ENCODE assay signal across 9 mouse cellular contexts in the genomic region with DNA sequence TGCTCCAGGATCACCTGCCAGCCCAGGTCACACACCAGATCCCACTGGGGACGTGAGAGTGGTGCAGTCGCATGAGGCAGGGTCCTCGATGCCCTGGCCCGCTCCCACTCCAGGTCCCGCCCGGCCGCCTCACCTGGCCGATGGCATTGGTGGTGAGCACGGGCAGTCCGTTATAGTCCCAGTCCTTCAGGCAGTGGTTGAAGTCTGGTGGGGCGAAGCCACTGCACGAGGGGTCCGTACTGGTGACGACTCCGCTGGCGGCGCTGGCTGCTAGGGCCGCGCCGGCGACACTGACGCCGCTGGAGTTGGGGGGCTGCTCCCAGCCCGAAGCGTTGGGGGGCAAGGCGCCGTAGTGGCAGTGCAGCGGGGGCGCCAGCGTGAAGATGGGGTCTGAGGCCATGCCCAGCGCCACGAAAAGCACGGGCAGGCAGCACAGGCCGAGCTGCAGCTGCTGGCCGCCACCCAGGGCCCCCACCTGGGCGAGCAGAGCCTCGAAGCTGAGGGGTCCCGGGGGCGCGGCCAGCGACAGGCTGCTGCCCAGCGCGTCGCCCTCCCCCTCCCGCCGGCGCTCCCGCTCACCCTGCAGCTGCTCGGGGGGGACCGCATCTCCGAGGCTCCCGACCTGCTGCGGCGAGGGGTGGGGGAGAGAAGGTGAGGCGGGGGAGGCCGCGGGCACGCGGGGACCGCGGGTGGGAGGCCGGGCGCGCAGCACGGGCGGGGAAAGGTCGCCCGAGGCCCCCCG. TPM values are rescaled to one million over a fixed set of nuclear protein-coding genes. Genes with fewer than 3 reads are reported as not detected.
DNase-seq lines count a peak whose midpoint lies in the region; ATAC-seq and TF ChIP-seq lines count a peak whose summit lies in the region.
"Had no signal": no experiment of that assay in that cellular context is flagged by ENCODE, and none has a peak within 500 bp of the region (broad histone marks: within the 10 kb centered on the region; RNA-seq: fewer than 3 reads in every experiment).

No protein-coding gene starts in this region.

- peak overlapping the region; percentile 77 for H3K4me3 ChIP-seq in heart, embryonic 13.5 days
- peak overlapping the region; percentile 89 to 90 for H3K4me3 ChIP-seq in ES-E14 (ENCODE audit: insufficient read depth in 1 of 2, low read depth in 1 of 2, low read length in 2 of 2, poor library complexity in 1 of 2, severe bottlenecking in 1 of 2)
- peak overlapping the region; percentile 95 for H3K4me3 ChIP-seq in cortical plate, adult 2 months (ENCODE audit: insufficient read depth, low read length)
- H3K4me3 ChIP-seq in hindbrain, embryonic 15.5 days = peak overlapping the region; percentile 93
- peak overlapping the region; percentile 94 for H3K4me3 ChIP-seq in midbrain, postnatal 0 days (ENCODE audit: low read depth, low read length)

- peak overlapping the region; percentile 91 for H3K9ac ChIP-seq in heart, embryonic 13.5 days
- peak overlapping the region; percentile 72 for H3K9ac ChIP-seq in ES-E14 (ENCODE audit: insufficient read depth, low read depth, low read length, poor library complexity, severe bottlenecking)
- H3K9ac ChIP-seq in hindbrain, embryonic 15.5 days = peak overlapping the region; percentile 98
- H3K9ac ChIP-seq in midbrain, postnatal 0 days (replicated peaks; ENCODE audit: low read length, poor library complexity, severe bottlenecking) = peak overlapping the region; percentile 98

- H3K4me2 ChIP-seq in heart, embryonic 13.5 days = peak overlapping the region; percentile 94
- H3K4me2 ChIP-seq in hindbrain, embryonic 15.5 days = peak overlapping the region; percentile 89
- H3K4me2 ChIP-seq in midbrain, postnatal 0 days (ENCODE audit: low read depth, low read length, poor library complexity, severe bottlenecking) = peak overlapping the region; percentile 96

- peak; percentile 18; the same call in 1 of the 2 replicates for ATAC-seq in heart, embryonic 13.5 days (ENCODE audit: extremely low read depth, insufficient number of reproducible peaks, low FRiP score, low TSS enrichment)
- ATAC-seq in hindbrain, embryonic 15.5 days (ENCODE audit: low FRiP score, low read depth) = peak; percentile 62
- ATAC-seq in midbrain, postnatal 0 days (ENCODE audit: low FRiP score) = peak; percentile 78

- no peaks in the 10 kb centered on the region for H3K9me3 ChIP-seq in heart, embryonic 13.5 days
- no peaks in the 10 kb centered on the region; the same call in 1 of the 2 replicates for H3K9me3 ChIP-seq in ES-E14 (ENCODE audit: control insufficient read depth, insufficient read depth, low read depth, low read length)
- H3K9me3 ChIP-seq in hindbrain, embryonic 15.5 days = no peaks in the 10 kb centered on the region
- H3K9me3 ChIP-seq in midbrain, postnatal 0 days (ENCODE audit: low read length) = no peaks in the 10 kb centered on the region

- H3K4me1 ChIP-seq in heart, embryonic 13.5 days = peaks cover 29% of the 10 kb centered on the region
- H3K4me1 ChIP-seq in ES-E14 (ENCODE audit: control insufficient read depth in 2 of 2, insufficient read depth in 2 of 2, low read length in 2 of 2, poor library complexity in 1 of 2) = peaks cover 0 to 8% of the 10 kb centered on the region in 2 experiments; a peak in 2 of 4 replicates
- peaks cover 12% of the 10 kb centered on the region for H3K4me1 ChIP-seq in cortical plate, adult 2 months (ENCODE audit: control insufficient read depth, insufficient read depth, low read length)
- peaks cover 45% of the 10 kb centered on the region for H3K4me1 ChIP-seq in hindbrain, embryonic 15.5 days (replicated peaks)
- H3K4me1 ChIP-seq in midbrain, postnatal 0 days (ENCODE audit: insufficient read depth, low read length) = 0 out of 2 replicates have a peak, but pooled peaks cover 4% of the 10 kb centered on the region

- 2% methylated on average over 59 of the region's 69 CpGs for WGBS in heart, embryonic 13.5 days
- WGBS in hindbrain, embryonic 15.5 days = 1% methylated on average over 62 of the region's 69 CpGs
- 2% methylated on average over 31 of the region's 69 CpGs for WGBS in midbrain, postnatal 0 days

- TF ChIP-seq CTCF in cortical plate, adult 2 months (IDR thresholded peaks at IDR 0.05; ENCODE audit: extremely low read depth, insufficient read depth, low read length) = no peak
- TF ChIP-seq CTCF in midbrain, postnatal 0 days (IDR thresholded peaks at IDR 0.05) = no peak

- peak overlapping the region; percentile 74 for H3K27ac ChIP-seq in heart, embryonic 13.5 days (replicated peaks)
- no peak overlapping the region for H3K27ac ChIP-seq in ES-E14 (ENCODE audit: insufficient read depth, low read depth, low read length, poor library complexity, severe bottlenecking)
- H3K27ac ChIP-seq in cortical plate, adult 2 months (ENCODE audit: insufficient read depth, low read length) = peak overlapping the region; percentile 88
- peak overlapping the region; percentile 96 for H3K27ac ChIP-seq in hindbrain, embryonic 15.5 days (replicated peaks)
- H3K27ac ChIP-seq in midbrain, postnatal 0 days (ENCODE audit: low read depth, low read length) = peak overlapping the region; percentile 97

- in situ Hi-C loops in ES-E14 (cut with MboI; ENCODE audit: low sequenced_read_pairs in 2 of 2, unreplicated experiment in 2 of 2) = no loop called here

- no peak for TF ChIP-seq POLR2A in cortical plate, adult 2 months (IDR thresholded peaks at IDR 0.05; ENCODE audit: extremely low read depth, insufficient read depth, low read length)

- H3K27me3 ChIP-seq in heart, embryonic 13.5 days (replicated peaks) = peaks cover 4% of the 10 kb centered on the region; the same call in 1 of the 2 replicates
- no peaks in the 10 kb centered on the region for H3K27me3 ChIP-seq in hindbrain, embryonic 15.5 days
- H3K27me3 ChIP-seq in midbrain, postnatal 0 days (ENCODE audit: insufficient read depth, low read length) = no peaks in the 10 kb centered on the region

- no peak for DNase-seq in heart, postnatal 4 days
- DNase-seq in ES-E14 (ENCODE audit: low read depth, low spot score) = no peak
- DNase-seq in midbrain, postnatal 0 days (ENCODE audit: low spot score) = peak; percentile 50
- DNase-seq in c-Kit-positive CD71-positive TER-119-positive erythroid progenitor cells, embryonic 14.5 days (ENCODE audit: low spot score) = no peak
- no peak for DNase-seq in urinary bladder, adult 2 months (ENCODE audit: low spot score)

- H3K36me3 ChIP-seq in heart, embryonic 13.5 days = peaks cover 50% of the 10 kb centered on the region
- H3K36me3 ChIP-seq in ES-E14 (ENCODE audit: control insufficient read depth, insufficient read depth, low read length, poor library complexity, severe bottlenecking) = peaks cover 21% of the 10 kb centered on the region
- peaks cover 19% of the 10 kb centered on the region for H3K36me3 ChIP-seq in hindbrain, embryonic 15.5 days
- H3K36me3 ChIP-seq in midbrain, postnatal 0 days (ENCODE audit: insufficient read depth, low read length) = peaks cover 30% of the 10 kb centered on the region

TF ChIP-seq in ES-E14, 5 proteins besides CTCF, POLR2A, EP300 and RAD21 (continues in another document):
- TF ChIP-seq ZC3H11A (IDR thresholded peaks at IDR 0.05; ENCODE audit: borderline replicate concordance, low read depth, low read length) = no peak

RNA-seq across cellular contexts. Expression of gene Slc22a17, which starts 0.7 kb away (rescaled TPM):
- polyA plus RNA-seq in heart, embryonic 13.5 days (2015; fragmentation: Nextera tagmentation; extraction: Ambion mirVana) = 33.9 and 37.4 TPM in 2 replicates
- 10 to 100 TPM; 24.8 to 25.2 TPM for total RNA-seq in heart, postnatal 4 days (2021)
- total RNA-seq in ES-E14 (2012; rRNA removed) = 5.2 and 16.2 TPM in 2 replicates
- polyA plus RNA-seq in cortical plate, adult 2 months (2012; rRNA removed) = 776 and 795 TPM in 2 replicates
- polyA plus RNA-seq in hindbrain, embryonic 15.5 days (2015; fragmentation: Nextera tagmentation; extraction: Ambion mirVana) = 250 and 277 TPM in 2 replicates
- 495 and 558 TPM in 2 replicates for total RNA-seq in midbrain, postnatal 0 days (2014; rRNA removed)
- polyA plus RNA-seq in midbrain, postnatal 0 days (2015; fragmentation: Nextera tagmentation; extraction: Ambion mirVana) = 345 TPM in 2 replicates
- 102 and 148 TPM in 2 replicates for polyA plus RNA-seq in urinary bladder, adult 2 months (2012; rRNA removed)

RNA-seq across cellular contexts. Expression of gene Efs, which starts 13.6 kb away (rescaled TPM):
- polyA plus RNA-seq in heart, embryonic 13.5 days (2015; fragmentation: Nextera tagmentation; extraction: Ambion mirVana) = 13.3 and 13.9 TPM in 2 replicates
- total RNA-seq in heart, postnatal 4 days (2021) = 10 to 100 TPM; 10.5 to 10.9 TPM
- total RNA-seq in ES-E14 (2012; rRNA removed) = 10.8 and 28.3 TPM in 2 replicates
- 7.5 and 8.2 TPM in 2 replicates for polyA plus RNA-seq in cortical plate, adult 2 months (2012; rRNA removed)
- polyA plus RNA-seq in hindbrain, embryonic 15.5 days (2015; fragmentation: Nextera tagmentation; extraction: Ambion mirVana) = 16.3 and 17.2 TPM in 2 replicates
- 24.0 and 41.4 TPM in 2 replicates for total RNA-seq in midbrain, postnatal 0 days (2014; rRNA removed)
- 8.5 and 8.9 TPM in 2 replicates for polyA plus RNA-seq in midbrain, postnatal 0 days (2015; fragmentation: Nextera tagmentation; extraction: Ambion mirVana)
- polyA plus RNA-seq in urinary bladder, adult 2 months (2012; rRNA removed) = 46.6 and 52.9 TPM in 2 replicates

RNA-seq across cellular contexts. Expression of gene Pabpn1, which starts 20.0 kb away (rescaled TPM):
- 72.3 and 74.0 TPM in 2 replicates for polyA plus RNA-seq in heart, embryonic 13.5 days (2015; fragmentation: Nextera tagmentation; extraction: Ambion mirVana)
- 100 to 1,000 TPM; 141 to 142 TPM for total RNA-seq in heart, postnatal 4 days (2021)
- 76.8 and 117 TPM in 2 replicates for total RNA-seq in ES-E14 (2012; rRNA removed)
- polyA plus RNA-seq in cortical plate, adult 2 months (2012; rRNA removed) = 414 and 456 TPM in 2 replicates
- 161 and 162 TPM in 2 replicates for polyA plus RNA-seq in hindbrain, embryonic 15.5 days (2015; fragmentation: Nextera tagmentation; extraction: Ambion mirVana)
- 95.1 and 115 TPM in 2 replicates for total RNA-seq in midbrain, postnatal 0 days (2014; rRNA removed)
- polyA plus RNA-seq in midbrain, postnatal 0 days (2015; fragmentation: Nextera tagmentation; extraction: Ambion mirVana) = 139 and 162 TPM in 2 replicates
- polyA plus RNA-seq in urinary bladder, adult 2 months (2012; rRNA removed) = 278 and 430 TPM in 2 replicates

RNA-seq across cellular contexts. Expression of gene Il25, which starts 20.2 kb away (rescaled TPM):
- polyA plus RNA-seq in heart, embryonic 13.5 days (2015; fragmentation: Nextera tagmentation; extraction: Ambion mirVana) = not detected in 2 replicates
- total RNA-seq in heart, postnatal 4 days (2021) = not detected
- total RNA-seq in ES-E14 (2012; rRNA removed) = 0.27 and 0.74 TPM in 2 replicates
- 0.13 and 0.17 TPM in 2 replicates for polyA plus RNA-seq in cortical plate, adult 2 months (2012; rRNA removed)
- polyA plus RNA-seq in hindbrain, embryonic 15.5 days (2015; fragmentation: Nextera tagmentation; extraction: Ambion mirVana) = 0.70 and 0.90 TPM in 2 replicates
- total RNA-seq in midbrain, postnatal 0 days (2014; rRNA removed) = 1.1 TPM in 1 of 2 replicates, not detected in the other
- 0.38 and 0.48 TPM in 2 replicates for polyA plus RNA-seq in midbrain, postnatal 0 days (2015; fragmentation: Nextera tagmentation; extraction: Ambion mirVana)
- polyA plus RNA-seq in urinary bladder, adult 2 months (2012; rRNA removed) = 0.07 and 0.09 TPM in 2 replicates
- total RNA-seq: layer of hippocampus, postnatal 10 days had no signal

RNA-seq across cellular contexts. Expression of gene Cmtm5, which starts 23.8 kb away (rescaled TPM):
- polyA plus RNA-seq in heart, embryonic 13.5 days (2015; fragmentation: Nextera tagmentation; extraction: Ambion mirVana) = 0.49 and 0.98 TPM in 2 replicates
- under 1 TPM in 1 of 2 experiments, not detected in 1; 0.33 TPM for total RNA-seq in heart, postnatal 4 days (2021)
- 0.74 TPM in 1 of 2 replicates, not detected in the other for total RNA-seq in ES-E14 (2012; rRNA removed)
- 136 and 169 TPM in 2 replicates for polyA plus RNA-seq in cortical plate, adult 2 months (2012; rRNA removed)
- 12.8 and 14.7 TPM in 2 replicates for polyA plus RNA-seq in hindbrain, embryonic 15.5 days (2015; fragmentation: Nextera tagmentation; extraction: Ambion mirVana)
- 26.4 and 44.8 TPM in 2 replicates for total RNA-seq in midbrain, postnatal 0 days (2014; rRNA removed)
- polyA plus RNA-seq in midbrain, postnatal 0 days (2015; fragmentation: Nextera tagmentation; extraction: Ambion mirVana) = 27.0 and 27.5 TPM in 2 replicates
- 4.2 and 5.1 TPM in 2 replicates for polyA plus RNA-seq in urinary bladder, adult 2 months (2012; rRNA removed)

Comparison
In these comparisons a context has a peak if more than half of its experiments do, and no peak if none do; other contexts are left out.
1. ATAC-seq: peak in every context shown above with its lines; median percentile 78 in midbrain, postnatal 0 days; 62 in hindbrain, embryonic 15.5 days; 18 in heart, embryonic 13.5 days.